Mouse (Mus musculus) hindbrain, embryonic 14.5 days (tissue): ENCODE data around the gene Zbtb38. TPM values are rescaled to one million over a fixed set of nuclear protein-coding genes. Genes with fewer than 3 reads are reported as not detected.
"Not testable (repeated sequence)": the region's sequence is repeated elsewhere in the genome, so short reads cannot be mapped to it uniquely, and the experiment has no call there.

Experiments used
- ATAC-seq: fragments of 200-750 bp; cut with Nextera tagmentation; 2 replicates; pipeline ENCODE4 v1.8.0; 2017; ENCODE audit warnings: moderate number of reproducible peaks, mild to moderate bottlenecking, moderate TSS enrichment, moderate library complexity; ENCODE audit not compliant: low FRiP score
- DNase-seq: peaks from one replicate; pipeline ENCODE4 v3.0.0-alpha.2; 2015; ENCODE audit warnings: low spot score
- H3K27ac ChIP-seq: fragments of 300-500 bp; sonication (generic); 2 replicates; pipeline ENCODE4 v1.5.1; 2014; ENCODE audit warnings: mild to moderate bottlenecking, moderate library complexity
- H3K27me3 ChIP-seq: fragments of 300-500 bp; sonication (generic); 2 replicates; pipeline ENCODE4 v1.6.1; 2014; ENCODE audit warnings: mild to moderate bottlenecking, low read length, mixed read lengths; ENCODE audit not compliant: control insufficient read depth, insufficient read depth
- H3K36me3 ChIP-seq: fragments of 300-500 bp; sonication (generic); replicated peaks from 2 replicates; pipeline ENCODE4 v1.6.1; 2014; ENCODE audit not compliant: control insufficient read depth, insufficient read depth
- H3K4me1 ChIP-seq: fragments of 300-500 bp; sonication (generic); replicated peaks from 2 replicates; pipeline ENCODE4 v1.6.1; 2014; ENCODE audit warnings: antibody characterized with exemption, low read length, mixed read lengths; ENCODE audit not compliant: control insufficient read depth, insufficient read depth
- H3K4me2 ChIP-seq: fragments of 300-500 bp; sonication (generic); replicated peaks from 2 replicates; pipeline ENCODE4 v1.6.1; 2014; ENCODE audit warnings: mild to moderate bottlenecking, moderate library complexity
- H3K4me3 ChIP-seq: fragments of 300-500 bp; sonication (generic); replicated peaks from 2 replicates; pipeline ENCODE4 v1.5.1; 2014; ENCODE audit warnings: mild to moderate bottlenecking, low read length
- H3K9ac ChIP-seq: fragments of 300-500 bp; sonication (generic); 2 replicates; pipeline ENCODE4 v1.6.1; 2014
- H3K9me3 ChIP-seq: fragments of 300-500 bp; sonication (generic); 2 replicates; pipeline ENCODE4 v1.6.1; 2016; ENCODE audit warnings: low read length; ENCODE audit not compliant: control insufficient read depth
- WGBS: fragments of 180-500 bp; shearing (Covaris S2); extraction: QIAGEN DNeasy Blood & Tissue Kit; methylation state at CpG from one replicate; pipeline ENCODE4 v1.1.7; 2014; 5-methylcytosine and 5-hydroxymethylcytosine counted together
- polyA plus RNA-seq: library from polyadenylated mRNA; unstranded; fragments of >200 nt; fragmentation: Nextera tagmentation; extraction: Ambion mirVana; gene quantifications from 2 replicates; pipeline ENCODE4 v1.2.1, GENCODE M21; 2014

Zbtb38 gene
- polyA plus RNA-seq, 1 experiment from 2014 or later: 52.2 TPM

DNA sequence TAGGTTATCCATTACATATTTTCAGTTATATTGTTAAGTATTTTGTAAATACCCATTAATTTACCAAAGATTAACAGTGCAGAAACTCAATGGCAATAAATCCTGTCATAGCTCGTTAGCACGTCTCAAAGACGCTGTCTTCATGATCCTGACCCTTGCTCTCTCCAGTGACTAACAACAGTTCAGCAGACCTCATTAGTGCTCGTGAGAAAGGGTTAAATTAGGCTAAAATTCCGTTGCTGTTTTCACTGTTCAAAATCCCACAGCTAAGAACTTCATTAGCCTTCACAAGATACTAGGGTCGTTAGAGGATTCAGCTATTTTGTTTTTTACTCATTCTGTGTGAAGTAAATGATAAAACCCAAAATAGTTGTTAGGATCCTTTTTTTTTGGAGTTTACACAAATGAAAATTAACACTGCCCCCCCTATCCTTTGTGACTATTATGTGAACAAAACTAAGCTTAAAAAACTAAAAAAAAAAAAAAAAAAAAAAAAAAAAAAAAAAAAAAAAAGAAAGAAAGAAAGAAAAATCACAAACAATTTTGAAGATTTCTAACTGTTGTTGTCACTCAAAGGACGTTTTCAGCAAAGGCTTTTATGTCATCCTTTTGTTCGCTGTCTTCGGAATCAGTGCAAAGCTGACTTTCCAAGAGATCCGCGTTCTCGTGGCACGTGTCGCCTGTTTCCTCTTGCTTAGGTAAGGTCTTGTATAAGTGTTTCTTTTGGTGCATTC is 67.6 kb downstream of the Zbtb38 start:
- H3K4me2 ChIP-seq: no peak overlapping the region
- DNase-seq: no peak
- WGBS: 81% methylated on average over 14 of the region's 14 CpGs
- peaks cover 42% of the 10 kb centered on the region for H3K36me3 ChIP-seq
- H3K4me3 ChIP-seq: no peak overlapping the region
- no peak overlapping the region for H3K9ac ChIP-seq
- no peak for ATAC-seq
- no peaks in the 10 kb centered on the region for H3K27me3 ChIP-seq
- H3K4me1 ChIP-seq: no peaks in the 10 kb centered on the region
- H3K27ac ChIP-seq: no peak overlapping the region
- H3K9me3 ChIP-seq: no peaks in the 10 kb centered on the region

DNA sequence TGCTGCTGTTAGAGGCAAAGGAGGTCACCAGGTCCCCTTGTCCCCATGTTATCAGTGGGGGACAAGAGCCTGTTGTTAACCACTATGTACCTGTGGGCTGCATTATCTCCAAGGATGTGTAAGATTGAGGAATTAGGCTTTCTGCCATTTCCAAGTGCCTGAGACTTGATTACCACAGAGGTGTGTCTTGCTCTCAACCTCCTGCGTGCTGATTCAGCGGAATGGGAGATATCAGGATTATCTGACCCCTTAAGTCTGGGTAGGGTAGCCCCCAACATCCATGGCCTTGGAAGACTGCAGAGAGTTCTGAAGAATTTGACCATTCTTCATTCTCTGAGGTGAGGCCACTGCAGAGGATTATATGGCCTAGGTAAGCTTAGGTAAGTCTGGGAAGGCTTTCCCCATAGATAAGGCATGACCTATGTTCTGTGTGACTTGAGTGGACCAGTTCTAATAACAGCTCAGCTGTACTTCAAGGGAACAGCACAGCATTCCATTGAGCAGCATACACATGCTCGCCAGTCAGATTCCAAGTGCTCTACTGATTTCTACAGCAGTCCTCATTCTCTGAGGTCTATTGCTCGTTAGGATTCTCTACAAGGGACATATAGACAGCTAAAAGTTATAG is 68.4 kb downstream of the Zbtb38 start:
- H3K9ac ChIP-seq: no peak overlapping the region
- no peaks in the 10 kb centered on the region for H3K9me3 ChIP-seq
- no peak overlapping the region for H3K4me2 ChIP-seq
- H3K36me3 ChIP-seq: peaks cover 42% of the 10 kb centered on the region
- H3K4me3 ChIP-seq: no peak overlapping the region
- H3K27me3 ChIP-seq: no peaks in the 10 kb centered on the region
- H3K27ac ChIP-seq: no peak overlapping the region
- no peak for DNase-seq
- ATAC-seq: no peak
- H3K4me1 ChIP-seq: no peaks in the 10 kb centered on the region
- 91% methylated on average over 4 of the region's 4 CpGs for WGBS

DNA sequence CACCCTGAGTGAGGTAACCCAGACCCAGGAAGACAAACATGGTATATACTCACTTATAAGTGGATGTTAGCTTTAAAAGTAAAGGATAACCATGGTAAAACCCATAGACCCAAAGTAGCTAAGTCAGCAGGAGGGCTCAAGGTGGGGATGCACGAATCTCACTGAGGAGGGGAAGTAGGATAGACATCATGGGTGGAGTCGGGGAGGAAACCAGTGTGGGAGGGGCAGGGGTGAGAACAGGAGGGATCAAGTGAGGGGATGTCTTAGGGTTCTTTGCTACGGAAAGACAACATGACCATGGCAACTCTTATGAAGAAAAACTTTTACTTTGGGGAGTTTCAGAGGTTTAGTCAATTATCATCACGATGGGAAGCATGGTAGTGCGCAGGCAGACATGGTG is 74.0 kb downstream of the Zbtb38 start:
- no peak for ATAC-seq
- H3K9ac ChIP-seq: no peak overlapping the region
- no peaks in the 10 kb centered on the region for H3K4me1 ChIP-seq
- no peaks in the 10 kb centered on the region for H3K36me3 ChIP-seq
- no peak overlapping the region for H3K4me2 ChIP-seq
- no peak overlapping the region for H3K4me3 ChIP-seq
- H3K9me3 ChIP-seq: no peaks in the 10 kb centered on the region
- no peak overlapping the region for H3K27ac ChIP-seq
- 85% methylated on average over 5 of the region's 5 CpGs for WGBS
- no peaks in the 10 kb centered on the region for H3K27me3 ChIP-seq
- DNase-seq: no peak

DNA sequence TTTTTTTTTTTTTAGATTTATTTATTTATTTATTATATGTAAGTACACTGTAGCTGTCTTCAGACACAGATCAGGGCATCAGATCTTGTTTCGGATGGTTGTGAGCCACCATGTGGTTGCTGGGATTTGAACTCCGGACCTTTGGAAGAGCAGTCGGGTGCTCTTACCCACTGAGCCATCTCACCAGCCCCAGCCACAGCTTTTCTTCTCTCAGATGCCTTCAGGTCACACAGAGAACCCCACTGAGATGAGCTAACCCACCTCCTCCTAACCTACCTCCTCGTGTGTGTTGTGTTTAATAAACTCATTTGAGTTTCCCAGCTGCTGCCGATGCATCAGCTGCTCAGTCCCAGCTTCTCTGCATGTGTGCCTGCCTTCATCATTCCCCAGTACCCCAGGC is 74.9 kb downstream of the Zbtb38 start:
- not testable (repeated sequence) for H3K27me3 ChIP-seq, H3K4me3 ChIP-seq, H3K9ac ChIP-seq, H3K36me3 ChIP-seq, H3K4me1 ChIP-seq, H3K9me3 ChIP-seq, H3K27ac ChIP-seq, H3K4me2 ChIP-seq, DNase-seq, ATAC-seq
- 77% methylated on average over 5 of the region's 5 CpGs for whole genome bisulfite sequencing

DNA sequence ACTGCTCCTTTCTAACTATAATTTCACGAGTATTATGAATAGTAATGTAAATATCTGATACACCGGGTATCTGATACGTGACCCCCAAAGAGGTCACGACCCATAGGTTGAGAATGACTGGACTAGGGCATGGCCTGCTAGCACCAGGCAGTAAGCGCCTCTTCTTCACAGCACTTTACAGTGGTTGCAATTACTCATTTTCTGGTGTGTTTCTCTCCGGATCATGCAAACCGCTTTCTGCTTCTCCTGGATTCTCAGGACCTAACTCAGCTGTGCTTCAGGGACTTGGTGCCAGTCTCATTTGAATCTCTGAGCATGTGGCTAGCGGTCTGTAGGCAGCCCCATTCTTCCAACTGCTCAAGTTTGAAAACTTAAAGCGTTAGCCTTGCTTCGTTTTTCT is 76.0 kb downstream of the Zbtb38 start:
- DNase-seq (no peak), ATAC-seq (no peak)
- Histone ChIP-seq H3K27me3 (no peaks in the 10 kb centered on the region), H3K4me1 (no peaks in the 10 kb centered on the region), H3K4me2 (no peak overlapping the region), H3K9ac (no peak overlapping the region), H3K4me3 (no peak overlapping the region), H3K9me3 (no peaks in the 10 kb centered on the region), H3K36me3 (no peaks in the 10 kb centered on the region), H3K27ac (no peak overlapping the region)
- WGBS: 89% methylated on average over 10 of the region's 10 CpGs

DNA sequence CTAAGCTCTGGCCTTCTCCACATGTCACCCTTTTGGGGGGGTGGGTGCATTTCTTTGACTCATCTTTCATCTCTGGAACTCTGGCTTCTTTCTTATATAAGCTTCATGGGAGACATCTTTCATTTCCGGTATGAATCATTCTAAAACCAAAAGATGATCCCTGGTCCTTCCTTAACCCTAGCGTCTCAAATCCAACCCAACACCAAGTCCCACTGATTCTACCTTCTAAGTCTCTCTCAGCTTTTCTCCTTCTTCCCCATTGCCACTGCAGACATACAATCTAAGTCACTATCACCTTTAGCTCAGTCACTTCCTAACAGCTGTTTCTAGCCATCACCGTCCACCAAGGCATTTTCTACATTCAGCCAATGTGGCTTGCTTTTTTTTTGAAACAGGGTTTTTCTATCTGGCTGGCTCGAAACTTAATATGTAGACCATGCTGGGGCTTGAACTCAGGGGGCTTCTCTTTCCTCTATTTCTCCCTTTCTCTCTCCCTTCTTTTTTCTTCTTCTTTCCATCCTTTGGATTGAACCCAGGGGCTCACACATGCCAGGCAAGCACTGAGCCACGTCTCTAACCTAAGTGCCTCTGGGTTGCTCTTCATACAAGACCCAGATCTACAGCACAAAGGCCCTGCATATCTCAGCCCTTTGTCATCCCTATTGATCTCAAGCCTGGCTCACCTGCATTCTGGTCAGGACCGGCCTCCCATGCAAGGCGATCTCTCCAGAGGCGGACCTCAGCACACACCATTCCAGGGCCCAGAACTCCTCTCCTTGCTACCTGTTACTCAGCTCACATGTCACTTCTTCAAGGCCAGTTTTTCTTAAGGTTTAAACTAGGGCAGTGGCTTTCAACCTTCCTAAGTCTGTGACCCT is 76.6 kb downstream of the Zbtb38 start:
- no peaks in the 10 kb centered on the region for H3K27me3 ChIP-seq
- no peak overlapping the region for H3K4me3 ChIP-seq
- WGBS: 87% methylated on average over 8 of the region's 8 CpGs
- no peak overlapping the region for H3K27ac ChIP-seq
- DNase-seq: no peak
- ATAC-seq: no peak
- H3K9ac ChIP-seq: no peak overlapping the region
- H3K4me2 ChIP-seq: no peak overlapping the region
- no peaks in the 10 kb centered on the region for H3K36me3 ChIP-seq
- H3K9me3 ChIP-seq: no peaks in the 10 kb centered on the region
- no peaks in the 10 kb centered on the region for H3K4me1 ChIP-seq

DNA sequence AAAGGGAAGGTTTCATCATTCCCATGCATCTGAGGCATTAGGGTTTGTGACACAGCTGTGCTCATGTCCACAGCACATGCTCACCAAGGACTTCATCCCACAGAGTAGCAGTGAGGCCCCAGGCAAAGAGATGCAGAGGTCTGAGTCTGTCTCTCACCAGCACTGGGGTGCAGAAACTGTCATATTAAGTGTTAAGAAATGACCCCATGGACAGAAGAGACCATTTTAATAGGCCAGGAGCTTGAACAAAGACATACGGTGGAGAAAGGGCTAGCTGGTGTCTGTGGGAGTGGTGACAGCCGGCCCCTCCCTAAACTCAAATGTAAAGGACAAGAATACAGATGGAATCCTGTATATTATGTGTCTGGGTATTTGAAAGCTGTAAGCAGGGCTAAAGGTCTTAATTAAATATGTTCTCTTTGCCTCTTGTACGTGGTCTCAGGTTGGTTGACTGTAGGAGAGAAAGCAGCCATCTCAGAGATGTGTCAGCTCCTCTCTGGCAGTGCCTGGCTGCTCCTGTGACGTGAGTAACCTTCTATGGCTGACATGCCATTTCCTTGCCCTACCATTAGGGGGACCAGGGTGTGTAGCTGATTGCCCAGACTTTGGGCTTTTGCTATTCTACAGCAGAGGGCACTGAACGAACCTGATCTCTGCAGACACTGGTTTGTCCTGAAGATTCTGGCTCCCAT is 77.4 kb downstream of the Zbtb38 start:
- H3K9me3 ChIP-seq: no peaks in the 10 kb centered on the region
- peak; percentile 34 for DNase-seq
- WGBS: 38% methylated on average over 5 of the region's 5 CpGs
- H3K4me3 ChIP-seq: no peak overlapping the region
- peak; percentile 28; the same call in 1 of the 2 replicates for ATAC-seq
- H3K27me3 ChIP-seq: no peaks in the 10 kb centered on the region
- H3K36me3 ChIP-seq: no peaks in the 10 kb centered on the region
- no peak overlapping the region for H3K27ac ChIP-seq
- 0 out of 2 replicates have a peak, but pooled peaks cover 4% of the 10 kb centered on the region for H3K4me1 ChIP-seq
- no peak overlapping the region for H3K9ac ChIP-seq
- no peak overlapping the region for H3K4me2 ChIP-seq

DNA sequence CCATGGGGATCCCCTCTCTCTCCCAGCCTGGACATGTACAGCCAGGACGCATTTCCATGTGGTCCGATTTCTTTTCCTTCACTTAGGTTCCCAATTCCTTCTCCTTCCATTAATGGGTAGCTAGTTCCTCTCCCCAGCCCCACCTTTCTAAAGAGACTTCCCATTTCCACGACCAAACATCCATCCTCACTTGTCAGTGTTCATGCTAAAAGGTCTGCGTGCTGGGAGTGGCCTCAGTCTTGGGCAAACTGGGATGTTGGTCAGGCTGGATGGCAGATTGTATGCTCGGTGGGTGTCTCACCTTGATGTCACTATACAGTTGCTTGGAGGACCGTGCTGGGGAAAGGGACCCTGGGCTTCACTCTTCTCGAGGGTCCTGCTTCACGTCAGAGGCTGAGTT is 78.3 kb downstream of the Zbtb38 start:
- Histone ChIP-seq H3K4me2 (no peak overlapping the region), H3K27ac (no peak overlapping the region), H3K9me3 (no peaks in the 10 kb centered on the region), H3K9ac (no peak overlapping the region), H3K4me1 (0 out of 2 replicates have a peak, but pooled peaks cover 5% of the 10 kb centered on the region), H3K36me3 (no peaks in the 10 kb centered on the region), H3K4me3 (no peak overlapping the region), H3K27me3 (no peaks in the 10 kb centered on the region)
- WGBS: 89% methylated on average over 8 of the region's 8 CpGs
- ATAC-seq (no peak), DNase-seq (no peak)

DNA sequence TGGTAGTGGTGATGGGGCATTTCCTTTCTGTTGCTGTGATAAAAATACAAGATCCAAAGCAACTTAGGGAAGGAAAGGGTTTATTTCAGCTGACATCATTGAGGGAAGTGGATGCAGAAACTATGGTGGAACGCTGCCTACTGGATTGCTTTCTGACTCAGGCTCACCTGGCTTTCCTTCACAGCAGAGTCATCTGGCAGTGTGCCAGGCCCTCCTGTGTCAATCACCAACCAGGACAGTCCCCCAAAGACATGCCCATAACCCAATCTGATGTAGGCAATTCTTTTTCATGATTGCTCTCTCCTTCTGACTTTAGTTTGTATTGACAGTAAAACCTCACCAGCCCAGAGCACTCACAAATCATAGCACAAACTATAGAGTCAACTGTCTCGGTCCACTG is 80.2 kb downstream of the Zbtb38 start:
- DNase-seq: no peak
- Histone ChIP-seq H3K9ac (no peak overlapping the region), H3K27me3 (no peaks in the 10 kb centered on the region), H3K4me3 (no peak overlapping the region), H3K4me1 (0 out of 2 replicates have a peak, but pooled peaks cover 5% of the 10 kb centered on the region), H3K27ac (no peak overlapping the region), H3K4me2 (no peak overlapping the region), H3K36me3 (no peaks in the 10 kb centered on the region), H3K9me3 (no peaks in the 10 kb centered on the region)
- WGBS: 92% methylated on average over 2 of the region's 2 CpGs
- no peak for ATAC-seq
